Mouse (Mus musculus) testis, adult 2 months (tissue): ENCODE measurements around the gene Tceal3.

Experiments
- CTCF ChIP-seq: fragments of 200-500 bp; IDR thresholded peaks from 2 replicates; pipeline ENCODE4 v1.5.1; 2012; ENCODE audit warnings: low read depth, mild to moderate bottlenecking, inconsistent platforms, low read length, moderate library complexity; ENCODE audit not compliant: control insufficient read depth, insufficient read depth, insufficient replicate concordance
- POLR2A ChIP-seq: fragments of 200-500 bp; IDR thresholded peaks from 2 replicates; pipeline ENCODE4 v1.6.1; 2012; ENCODE audit warnings: low read depth, mild to moderate bottlenecking, inconsistent platforms, low read length, moderate library complexity; ENCODE audit not compliant: control insufficient read depth

DNA sequence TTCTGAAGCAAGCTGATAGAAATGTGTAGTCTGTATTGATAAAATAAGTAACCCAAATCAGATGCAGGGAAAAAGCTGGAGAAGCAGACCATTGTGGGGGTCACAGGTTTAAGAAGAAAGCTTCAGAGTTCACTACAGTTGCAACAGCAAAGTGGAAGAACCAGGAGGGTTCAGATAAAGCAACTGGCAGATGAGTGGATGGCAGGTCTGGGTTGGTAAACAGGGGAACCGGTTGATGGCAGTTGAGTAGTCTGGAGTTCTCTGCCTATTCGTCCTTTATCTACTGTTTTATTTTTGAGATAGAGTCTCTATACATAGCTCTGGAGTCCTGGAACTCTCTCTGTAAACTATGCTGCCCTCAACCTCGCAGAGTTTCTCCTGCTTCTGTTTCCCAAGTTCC, 90.3 kb downstream of the Tceal3 start:
- TF ChIP-seq CTCF (no peak), POLR2A (no peak)
